Mouse (Mus musculus): ENCODE results near the gene Lin9.

DNA sequence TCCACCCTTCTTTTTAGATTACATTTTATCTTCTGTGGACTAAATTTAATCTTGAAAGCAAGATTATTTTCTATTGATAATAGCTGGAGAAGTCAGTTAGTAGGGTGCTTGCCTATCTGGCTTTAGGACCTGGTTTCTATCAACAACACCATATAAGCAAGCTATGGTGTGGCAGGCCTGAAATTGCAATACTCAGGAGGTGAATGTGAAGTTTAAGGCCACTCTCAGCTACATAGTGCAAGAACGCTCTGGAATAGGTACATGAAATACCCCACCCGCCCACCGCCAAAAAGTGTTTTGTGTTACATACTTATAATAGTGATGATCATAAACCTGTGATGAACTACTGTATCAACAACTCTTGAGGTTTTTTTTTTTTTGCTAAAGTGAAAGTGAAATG is 88.3 kb downstream of the Lin9 start:
- TF ChIP-seq EP300 (IDR thresholded peaks at IDR 0.05) (no peak), CTCF (IDR thresholded peaks at IDR 0.05) (no peak)

Data from lung, postnatal 0 days (tissue).